Mouse (Mus musculus) megakaryocyte, adult 5-6 weeks (primary cell): ENCODE measurements around the gene 9130204L05Rik. TPM values are rescaled to one million over a fixed set of nuclear protein-coding genes. Genes with fewer than 3 reads are reported as not detected.

Experiments
- ATAC-seq: 2 replicates; pipeline ENCODE4 v1.8.0; 2016; ENCODE audit warnings: mild to moderate bottlenecking, inconsistent platforms; ENCODE audit not compliant: poor library complexity, severe bottlenecking
- total RNA-seq, 2 experiments: library from RNA; stranded (forward) in 1 of 2; stranded (reverse) in 1 of 2; fragments of 153-499, 151-499 nt in 1 of 2; fragments of 221-1000, 200-1000 nt in 1 of 2; gene quantifications; 2 replicates each; pipeline versions ENCODE4 v1.2.3 to v1.2.4; 2015 to 2017

Gene 9130204L05Rik
- total RNA-seq (2015): not detected in 2 replicates
- total RNA-seq (2017): not detected in 2 replicates

DNA sequence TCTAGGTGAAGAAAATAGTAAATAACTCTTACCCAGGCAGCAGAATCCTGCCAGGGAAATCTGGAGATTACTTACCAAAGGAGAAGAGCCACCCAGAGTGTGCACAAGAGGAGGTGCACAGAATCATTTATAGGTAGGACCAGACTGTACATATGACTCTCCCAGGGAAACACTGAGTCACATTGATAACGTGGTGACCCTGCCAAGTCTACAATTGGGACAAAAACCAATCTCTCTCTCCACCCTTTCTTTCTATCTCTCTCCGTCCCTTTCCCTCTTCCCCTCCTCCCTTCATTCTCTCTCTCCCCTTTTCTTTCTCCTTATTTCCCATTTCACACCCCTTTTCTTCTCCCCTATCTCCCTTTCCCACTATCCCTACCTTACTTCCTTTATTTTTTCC lies at the start of gene 9130204L05Rik:
TSS of gene 9130204L05Rik (minus strand) at position 101 of the 400 bp plus-strand sequence.
- no peak for ATAC-seq

DNA sequence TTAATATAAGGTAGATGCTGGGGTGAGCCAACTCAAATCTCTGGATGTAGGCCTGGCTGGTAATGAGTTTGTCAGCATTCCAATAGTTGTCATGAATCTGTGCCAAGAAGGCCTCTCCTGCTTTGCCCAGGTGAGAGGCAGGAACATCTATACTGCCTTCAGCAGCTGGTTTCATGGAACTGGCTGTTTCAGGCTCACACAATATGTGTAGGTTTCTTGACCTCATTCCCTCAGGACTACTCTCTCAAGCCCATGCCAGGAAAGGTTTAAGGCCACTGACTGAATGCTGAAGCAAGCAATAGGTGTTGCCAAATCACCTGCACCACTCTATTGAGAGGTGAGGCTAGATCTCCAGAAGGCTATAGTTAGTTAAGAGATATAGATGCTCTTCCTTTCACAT lies 18.1 kb upstream of the 9130204L05Rik start:
- ATAC-seq: no peak

DNA sequence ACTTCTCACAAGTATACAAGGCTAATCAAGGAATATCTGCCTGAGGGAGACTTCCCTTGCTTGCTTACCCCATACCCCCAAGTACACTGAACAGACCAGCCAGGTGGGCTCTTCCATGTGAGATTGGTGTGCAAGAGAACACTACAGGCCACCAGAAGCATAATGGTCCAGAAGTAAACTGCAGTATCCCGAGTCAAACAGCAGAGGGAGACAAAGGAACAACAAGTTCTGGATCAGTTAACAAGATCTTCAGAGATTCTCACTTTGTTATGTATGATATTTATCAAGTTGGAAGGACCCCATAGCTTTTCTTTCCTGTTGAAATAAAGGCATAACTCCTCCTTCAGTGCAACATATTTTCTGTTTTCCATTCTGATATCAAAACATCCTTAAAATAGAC lies 31.4 kb downstream of the 9130204L05Rik start:
- ATAC-seq: no peak

DNA sequence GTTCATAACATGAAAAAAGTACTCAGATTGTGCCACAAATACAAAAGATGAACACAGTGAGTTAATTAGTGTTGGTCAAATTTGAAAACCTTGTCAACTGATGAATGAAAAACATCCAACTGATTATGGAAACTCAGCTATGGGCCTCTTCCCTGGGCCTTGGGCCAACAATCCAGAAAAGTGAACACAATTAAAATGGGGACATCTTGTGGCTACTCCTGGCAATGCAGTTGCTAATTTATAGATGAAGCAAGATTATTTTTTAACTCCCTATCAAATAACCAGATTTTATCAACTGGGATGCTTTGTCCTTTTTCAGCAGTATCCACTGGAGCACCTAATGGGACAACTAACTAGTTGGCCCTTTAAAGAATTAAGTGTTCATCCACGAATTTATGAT lies 37.9 kb downstream of the 9130204L05Rik start:
- ATAC-seq: no peak
